ENCODE assay signal across 12 mouse cellular contexts in the genomic region with DNA sequence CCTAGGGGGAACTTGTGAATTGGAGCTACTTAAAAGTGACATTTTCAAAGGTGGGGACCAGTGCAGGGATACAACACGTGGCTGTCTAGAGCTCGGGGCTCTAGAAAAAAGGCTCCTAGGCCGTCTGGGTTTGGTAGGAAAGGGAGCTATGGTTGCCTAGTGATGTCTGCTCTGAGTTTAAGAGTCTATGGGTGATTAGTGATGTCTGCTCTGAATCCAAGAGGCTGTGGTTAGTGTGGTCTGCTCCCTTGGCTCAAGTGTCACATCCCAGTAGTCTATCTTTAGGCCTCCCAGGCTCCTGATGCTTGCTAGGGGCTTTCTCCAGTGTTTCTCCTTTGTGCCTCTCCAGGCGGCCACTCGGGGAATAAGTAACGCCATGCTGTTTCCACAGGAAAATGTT. TPM values are rescaled to one million over a fixed set of nuclear protein-coding genes. Genes with fewer than 3 reads are reported as not detected.
DNase-seq lines count a peak whose midpoint lies in the region; ATAC-seq lines count a peak whose summit lies in the region.
"Had no signal": no experiment of that assay in that cellular context is flagged by ENCODE, and none has a peak within 500 bp of the region (broad histone marks: within the 10 kb centered on the region; RNA-seq: fewer than 3 reads in every experiment).

No protein-coding gene starts in this region.

- WGBS in hindbrain, embryonic 10.5 days: 74% methylated on average over 6 of the region's 6 CpGs
- WGBS in hindbrain, embryonic 11.5 days: 74% methylated on average over 6 of the region's 6 CpGs
- 65% methylated on average over 6 of the region's 6 CpGs for WGBS in midbrain, embryonic 15.5 days
- WGBS in midbrain, embryonic 16.5 days: 64% methylated on average over 6 of the region's 6 CpGs
- 69% methylated on average over 6 of the region's 6 CpGs for WGBS in forebrain, embryonic 14.5 days

- no peak overlapping the region for H3K4me2 ChIP-seq in hindbrain, embryonic 11.5 days (replicated peaks; ENCODE audit: low read depth, low read length)
- H3K4me2 ChIP-seq in midbrain, embryonic 15.5 days: no peak overlapping the region
- no peak overlapping the region for H3K4me2 ChIP-seq in midbrain, embryonic 16.5 days (ENCODE audit: low read length)
- no peak overlapping the region for H3K4me2 ChIP-seq in forebrain, embryonic 14.5 days (ENCODE audit: low read length)
- H3K4me2 ChIP-seq: neural tube, embryonic 12.5 days; stomach, embryonic 15.5 days had no signal

- H3K9me3 ChIP-seq in hindbrain, embryonic 10.5 days: no peaks in the 10 kb centered on the region
- H3K9me3 ChIP-seq in hindbrain, embryonic 11.5 days (ENCODE audit: control insufficient read depth, low read length): no peaks in the 10 kb centered on the region
- no peaks in the 10 kb centered on the region for H3K9me3 ChIP-seq in midbrain, embryonic 15.5 days
- H3K9me3 ChIP-seq in midbrain, embryonic 16.5 days (replicated peaks; ENCODE audit: control insufficient read depth, low read length, poor library complexity, severe bottlenecking): no peaks in the 10 kb centered on the region
- H3K9me3 ChIP-seq in forebrain, embryonic 14.5 days (replicated peaks; ENCODE audit: control insufficient read depth, low read length): no peaks in the 10 kb centered on the region
- H3K9me3 ChIP-seq: neural tube, embryonic 12.5 days; stomach, embryonic 15.5 days had no signal

- H3K27me3 ChIP-seq in hindbrain, embryonic 10.5 days (ENCODE audit: insufficient read depth, poor library complexity, severe bottlenecking): no peaks in the 10 kb centered on the region
- H3K27me3 ChIP-seq in hindbrain, embryonic 11.5 days (ENCODE audit: control insufficient read depth, insufficient read depth, low read length): no peaks in the 10 kb centered on the region
- no peaks in the 10 kb centered on the region for H3K27me3 ChIP-seq in midbrain, embryonic 15.5 days (replicated peaks)
- H3K27me3 ChIP-seq in midbrain, embryonic 16.5 days (ENCODE audit: control insufficient read depth, insufficient read depth, low read depth, low read length): no peaks in the 10 kb centered on the region
- no peaks in the 10 kb centered on the region for H3K27me3 ChIP-seq in forebrain, embryonic 14.5 days (replicated peaks; ENCODE audit: control insufficient read depth, insufficient read depth, low read length)
- H3K27me3 ChIP-seq: neural tube, embryonic 12.5 days; stomach, embryonic 15.5 days had no signal

- 0 out of 2 replicates have a peak overlapping the region, but pooled peaks have one; percentile 13 for H3K27ac ChIP-seq in hindbrain, embryonic 10.5 days
- no peak overlapping the region for H3K27ac ChIP-seq in hindbrain, embryonic 11.5 days (ENCODE audit: low read depth, low read length)
- H3K27ac ChIP-seq in midbrain, embryonic 15.5 days: peak overlapping the region; percentile 60; the same call in 1 of the 2 replicates
- H3K27ac ChIP-seq in midbrain, embryonic 16.5 days (ENCODE audit: low read length): no peak overlapping the region; the same call in 1 of the 2 replicates
- peak overlapping the region; percentile 5; the same call in 1 of the 2 replicates for H3K27ac ChIP-seq in forebrain, embryonic 14.5 days (ENCODE audit: low read depth, low read length)
- H3K27ac ChIP-seq: neural tube, embryonic 12.5 days; stomach, embryonic 15.5 days had no signal

- no peaks in the 10 kb centered on the region for H3K36me3 ChIP-seq in hindbrain, embryonic 10.5 days
- no peaks in the 10 kb centered on the region for H3K36me3 ChIP-seq in hindbrain, embryonic 11.5 days (ENCODE audit: control insufficient read depth, insufficient read depth, low read length)
- H3K36me3 ChIP-seq in midbrain, embryonic 15.5 days (replicated peaks): no peaks in the 10 kb centered on the region
- no peaks in the 10 kb centered on the region for H3K36me3 ChIP-seq in midbrain, embryonic 16.5 days (ENCODE audit: control insufficient read depth, insufficient read depth, low read length)
- no peaks in the 10 kb centered on the region for H3K36me3 ChIP-seq in forebrain, embryonic 14.5 days (ENCODE audit: control insufficient read depth, insufficient read depth, low read length)
- H3K36me3 ChIP-seq: neural tube, embryonic 12.5 days; stomach, embryonic 15.5 days had no signal

- peaks cover 19% of the 10 kb centered on the region for H3K4me1 ChIP-seq in hindbrain, embryonic 10.5 days (replicated peaks)
- H3K4me1 ChIP-seq in hindbrain, embryonic 11.5 days (replicated peaks; ENCODE audit: control insufficient read depth, insufficient read depth, low read length): no peaks in the 10 kb centered on the region
- H3K4me1 ChIP-seq in midbrain, embryonic 15.5 days: peaks cover 13% of the 10 kb centered on the region
- peaks cover 6% of the 10 kb centered on the region for H3K4me1 ChIP-seq in midbrain, embryonic 16.5 days (ENCODE audit: control insufficient read depth, insufficient read depth, low read length)
- H3K4me1 ChIP-seq in forebrain, embryonic 14.5 days (ENCODE audit: control insufficient read depth, insufficient read depth, low read length): peaks cover 7% of the 10 kb centered on the region; the same call in 1 of the 2 replicates
- H3K4me1 ChIP-seq: neural tube, embryonic 12.5 days had no signal

- no peak overlapping the region for H3K4me3 ChIP-seq in hindbrain, embryonic 10.5 days
- no peak overlapping the region for H3K4me3 ChIP-seq in hindbrain, embryonic 11.5 days (ENCODE audit: low read depth, low read length)
- H3K4me3 ChIP-seq in midbrain, embryonic 15.5 days: no peak overlapping the region
- H3K4me3 ChIP-seq in midbrain, embryonic 16.5 days (ENCODE audit: low read depth, low read length): no peak overlapping the region
- no peak overlapping the region for H3K4me3 ChIP-seq in forebrain, embryonic 14.5 days (ENCODE audit: low read depth, low read length)
- H3K4me3 ChIP-seq: neural tube, embryonic 12.5 days; stomach, embryonic 15.5 days had no signal

- DNase-seq in hindbrain, embryonic 10.5 days (ENCODE audit: low spot score): no peak
- DNase-seq in hindbrain, embryonic 11.5 days (ENCODE audit: low spot score): no peak
- DNase-seq in forebrain, embryonic 14.5 days (ENCODE audit: low spot score): no peak
- DNase-seq in retina, embryonic 14.5 days (ENCODE audit: low spot score): peak; percentile 25
- no peak for DNase-seq in adrenal gland, postnatal 4 days (ENCODE audit: low spot score in 2 of 2)
- DNase-seq: lung, postnatal 4 days; right cerebral cortex, postnatal 25 days had no signal

- H3K9ac ChIP-seq in hindbrain, embryonic 11.5 days (ENCODE audit: low read depth, low read length): no peak overlapping the region
- no peak overlapping the region for H3K9ac ChIP-seq in midbrain, embryonic 15.5 days
- no peak overlapping the region for H3K9ac ChIP-seq in midbrain, embryonic 16.5 days (ENCODE audit: low read depth, low read length)
- H3K9ac ChIP-seq in forebrain, embryonic 14.5 days (ENCODE audit: low read length): no peak overlapping the region
- H3K9ac ChIP-seq: neural tube, embryonic 12.5 days; stomach, embryonic 15.5 days had no signal

- no peak for ATAC-seq in hindbrain, embryonic 11.5 days (ENCODE audit: low FRiP score)
- ATAC-seq in midbrain, embryonic 15.5 days (replicated peaks): no peak
- ATAC-seq in midbrain, embryonic 16.5 days: no peak
- no peak for ATAC-seq in forebrain, embryonic 14.5 days
- ATAC-seq: intestine, postnatal 0 days had no signal

RNA-seq across cellular contexts. Expression of gene Mgll, which starts 29.4 kb away (rescaled TPM):
- polyA plus RNA-seq in hindbrain, embryonic 10.5 days (2016; fragmentation: Nextera tagmentation; extraction: Ambion mirVana): 4.3 and 10.2 TPM in 2 replicates
- 4.6 and 6.0 TPM in 2 replicates for polyA plus RNA-seq in hindbrain, embryonic 11.5 days (2014; fragmentation: Nextera tagmentation; extraction: Ambion mirVana)
- polyA plus RNA-seq in midbrain, embryonic 15.5 days (2015; fragmentation: Nextera tagmentation; extraction: Ambion mirVana): 30.7 and 36.2 TPM in 2 replicates
- polyA plus RNA-seq in midbrain, embryonic 16.5 days (2015; fragmentation: Nextera tagmentation; extraction: Ambion mirVana): 31.8 and 55.0 TPM in 2 replicates
- polyA plus RNA-seq in forebrain, embryonic 14.5 days (2014; fragmentation: Nextera tagmentation; extraction: Ambion mirVana): 19.3 and 23.1 TPM in 2 replicates
- 10 to 100 TPM; 83.6 to 88.1 TPM for total RNA-seq in adrenal gland, postnatal 4 days (2021)

Comparison
In these comparisons a context has a peak if more than half of its experiments do, and no peak if none do; other contexts are left out.
1. H3K27ac ChIP-seq: peak in hindbrain, embryonic 10.5 days (single experiment), midbrain, embryonic 15.5 days (single experiment) and forebrain, embryonic 14.5 days (single experiment); none in hindbrain, embryonic 11.5 days (single experiment) and midbrain, embryonic 16.5 days (single experiment).